In the genomic region with DNA sequence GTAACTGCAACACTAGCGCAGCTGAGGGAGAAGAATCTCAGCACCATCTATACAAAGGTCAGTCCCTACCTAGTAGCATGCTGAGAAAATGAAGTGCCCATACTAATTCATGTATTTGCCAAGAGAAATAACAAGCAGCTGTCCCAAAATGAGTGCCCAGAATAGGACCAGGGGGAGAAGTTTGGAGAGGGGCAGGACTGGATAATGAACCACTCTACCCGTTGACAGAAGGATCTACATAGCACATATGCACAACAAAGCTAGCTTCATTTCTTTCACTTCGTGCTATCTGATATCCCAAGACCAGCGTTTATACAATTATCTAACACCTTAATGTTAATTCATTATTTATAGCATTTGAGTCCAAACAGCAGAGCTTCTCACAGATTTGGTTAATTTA, we compare ENCODE assay signal across 21 mouse cellular contexts.
A peak's percentile ranks its signal among the peaks of the same experiment; 100 is the strongest.
DNase-seq lines count a peak whose midpoint lies in the region; ATAC-seq and TF ChIP-seq lines count a peak whose summit lies in the region.
"Had no signal": no experiment of that assay in that cellular context is flagged by ENCODE, and none has a peak within 500 bp of the region (broad histone marks: within the 10 kb centered on the region; RNA-seq: fewer than 3 reads in every experiment).

No protein-coding gene starts in this region.

- no peak for TF ChIP-seq CTCF in brain, embryonic 14.5 days (IDR thresholded peaks at IDR 0.05; ENCODE audit: borderline replicate concordance, extremely low read depth, insufficient read depth, insufficient read length)
- TF ChIP-seq CTCF in forebrain, postnatal 0 days (IDR thresholded peaks at IDR 0.05; ENCODE audit: low read depth): no peak

- no peak overlapping the region for H3K9ac ChIP-seq in forebrain, embryonic 13.5 days
- H3K9ac ChIP-seq in forebrain, embryonic 15.5 days (replicated peaks): no peak overlapping the region
- H3K9ac ChIP-seq in forebrain, embryonic 12.5 days: no peak overlapping the region
- H3K9ac ChIP-seq in forebrain, postnatal 0 days: no peak overlapping the region
- H3K9ac ChIP-seq: embryonic facial prominence, embryonic 12.5 days had no signal

- no peak overlapping the region for H3K4me3 ChIP-seq in forebrain, embryonic 13.5 days
- H3K4me3 ChIP-seq in forebrain, embryonic 10.5 days: no peak overlapping the region
- H3K4me3 ChIP-seq in forebrain, embryonic 15.5 days: no peak overlapping the region
- no peak overlapping the region for H3K4me3 ChIP-seq in forebrain, embryonic 12.5 days (replicated peaks)
- no peak overlapping the region for H3K4me3 ChIP-seq in forebrain, postnatal 0 days (ENCODE audit: low read depth, low read length)
- H3K4me3 ChIP-seq: embryonic facial prominence, embryonic 10.5 days; embryonic facial prominence, embryonic 12.5 days had no signal

- no peak for DNase-seq in forebrain, embryonic 10.5 days (ENCODE audit: extremely low spot score, low spot score)
- DNase-seq in brain, embryonic 14.5 days (ENCODE audit: low read depth): peak; percentile 52
- DNase-seq in forebrain, postnatal 0 days: no peak
- DNase-seq: adrenal gland, adult 2 months; adrenal gland, postnatal 10 days; adrenal gland, postnatal 25 days; B cell, adult 2 months; cerebellum, adult 11-12 months; cerebellum, adult 2 months; cerebellum, adult 9-10 months; cerebellum, postnatal 10 days; cerebellum, postnatal 25 days had no signal

- 76% methylated on average over 4 of the region's 4 CpGs for WGBS in forebrain, embryonic 13.5 days
- WGBS in forebrain, embryonic 10.5 days: 93% methylated on average over 4 of the region's 4 CpGs
- 56% methylated on average over 4 of the region's 4 CpGs for WGBS in forebrain, embryonic 15.5 days
- WGBS in forebrain, embryonic 12.5 days: 81% methylated on average over 4 of the region's 4 CpGs
- 44% methylated on average over 4 of the region's 4 CpGs for WGBS in forebrain, postnatal 0 days

- no peak overlapping the region for H3K27ac ChIP-seq in forebrain, embryonic 13.5 days
- H3K27ac ChIP-seq in forebrain, embryonic 10.5 days: no peak overlapping the region
- no peak overlapping the region for H3K27ac ChIP-seq in forebrain, embryonic 15.5 days (replicated peaks)
- H3K27ac ChIP-seq in forebrain, embryonic 12.5 days: no peak overlapping the region
- H3K27ac ChIP-seq in forebrain, postnatal 0 days (ENCODE audit: low read depth, low read length): no peak overlapping the region
- H3K27ac ChIP-seq: embryonic facial prominence, embryonic 10.5 days; embryonic facial prominence, embryonic 12.5 days had no signal

- no peaks in the 10 kb centered on the region for H3K9me3 ChIP-seq in forebrain, embryonic 13.5 days (replicated peaks)
- no peaks in the 10 kb centered on the region for H3K9me3 ChIP-seq in forebrain, embryonic 10.5 days
- no peaks in the 10 kb centered on the region for H3K9me3 ChIP-seq in forebrain, embryonic 15.5 days
- H3K9me3 ChIP-seq in forebrain, embryonic 12.5 days: no peaks in the 10 kb centered on the region
- H3K9me3 ChIP-seq in forebrain, postnatal 0 days (ENCODE audit: low read length): no peaks in the 10 kb centered on the region
- H3K9me3 ChIP-seq: embryonic facial prominence, embryonic 10.5 days; embryonic facial prominence, embryonic 12.5 days had no signal

- H3K27me3 ChIP-seq in forebrain, embryonic 13.5 days: no peaks in the 10 kb centered on the region
- no peaks in the 10 kb centered on the region for H3K27me3 ChIP-seq in forebrain, embryonic 10.5 days (ENCODE audit: poor library complexity, severe bottlenecking)
- H3K27me3 ChIP-seq in forebrain, embryonic 15.5 days: no peaks in the 10 kb centered on the region
- H3K27me3 ChIP-seq in forebrain, embryonic 12.5 days: no peaks in the 10 kb centered on the region
- H3K27me3 ChIP-seq in forebrain, postnatal 0 days (ENCODE audit: insufficient read depth, low read length): no peaks in the 10 kb centered on the region
- H3K27me3 ChIP-seq: CH12.LX; embryonic facial prominence, embryonic 12.5 days had no signal

- no peak for TF ChIP-seq POLR2A in brain, embryonic 14.5 days (IDR thresholded peaks at IDR 0.05; ENCODE audit: borderline replicate concordance, extremely low read depth, insufficient read depth, insufficient read length, poor library complexity, severe bottlenecking)

- no peaks in the 10 kb centered on the region for H3K36me3 ChIP-seq in forebrain, embryonic 13.5 days (ENCODE audit: poor library complexity, severe bottlenecking)
- no peaks in the 10 kb centered on the region for H3K36me3 ChIP-seq in forebrain, embryonic 10.5 days (replicated peaks)
- H3K36me3 ChIP-seq in forebrain, embryonic 15.5 days: no peaks in the 10 kb centered on the region
- no peaks in the 10 kb centered on the region for H3K36me3 ChIP-seq in forebrain, embryonic 12.5 days (replicated peaks)
- H3K36me3 ChIP-seq in forebrain, postnatal 0 days (ENCODE audit: insufficient read depth): no peaks in the 10 kb centered on the region
- H3K36me3 ChIP-seq: embryonic facial prominence, embryonic 10.5 days; embryonic facial prominence, embryonic 12.5 days; G1E had no signal

- peak; percentile 69; the same call in 1 of the 2 replicates for ATAC-seq in forebrain, embryonic 13.5 days
- ATAC-seq in forebrain, embryonic 15.5 days (replicated peaks): peak; percentile 78
- ATAC-seq in forebrain, embryonic 12.5 days (ENCODE audit: low FRiP score): no peak
- ATAC-seq in forebrain, postnatal 0 days: peak; percentile 63
- ATAC-seq in inflammation-experienced regulatory T-cells, adult 6 months: no peak
- ATAC-seq: CD4-positive, CD25-positive, alpha-beta regulatory T cell, adult 4 months had no signal

- H3K4me1 ChIP-seq in forebrain, embryonic 13.5 days: no peaks in the 10 kb centered on the region
- no peaks in the 10 kb centered on the region for H3K4me1 ChIP-seq in forebrain, embryonic 10.5 days
- no peaks in the 10 kb centered on the region for H3K4me1 ChIP-seq in forebrain, embryonic 15.5 days
- no peaks in the 10 kb centered on the region for H3K4me1 ChIP-seq in forebrain, embryonic 12.5 days
- no peaks in the 10 kb centered on the region for H3K4me1 ChIP-seq in forebrain, postnatal 0 days (ENCODE audit: insufficient read depth)
- H3K4me1 ChIP-seq: embryonic facial prominence, embryonic 10.5 days; embryonic facial prominence, embryonic 12.5 days had no signal

- H3K4me2 ChIP-seq in forebrain, embryonic 13.5 days: no peak overlapping the region
- no peak overlapping the region for H3K4me2 ChIP-seq in forebrain, embryonic 15.5 days (replicated peaks)
- no peak overlapping the region for H3K4me2 ChIP-seq in forebrain, embryonic 12.5 days
- no peak overlapping the region for H3K4me2 ChIP-seq in forebrain, postnatal 0 days (ENCODE audit: low read depth)
- H3K4me2 ChIP-seq: embryonic facial prominence, embryonic 12.5 days had no signal

Comparison
In these comparisons a context has a peak if more than half of its experiments do, and no peak if none do; other contexts are left out.
1. ATAC-seq: peak in forebrain, embryonic 13.5 days (single experiment), forebrain, embryonic 15.5 days (single experiment) and forebrain, postnatal 0 days (single experiment); none in forebrain, embryonic 12.5 days (single experiment) and inflammation-experienced regulatory T-cells, adult 6 months (single experiment).